Mouse (Mus musculus) cerebellum, postnatal 4 days (tissue): ENCODE data around the gene Fam198a.
A peak's percentile ranks its signal among the peaks of the same experiment; 100 is the strongest.

Experiments
- DNase-seq, 2 experiments: peaks; one replicate each; pipeline ENCODE4 v3.0.0; 2022; ENCODE audit warnings: low spot score in 2 of 2, mixed read lengths in 1 of 2

The Fam198a gene

DNA sequence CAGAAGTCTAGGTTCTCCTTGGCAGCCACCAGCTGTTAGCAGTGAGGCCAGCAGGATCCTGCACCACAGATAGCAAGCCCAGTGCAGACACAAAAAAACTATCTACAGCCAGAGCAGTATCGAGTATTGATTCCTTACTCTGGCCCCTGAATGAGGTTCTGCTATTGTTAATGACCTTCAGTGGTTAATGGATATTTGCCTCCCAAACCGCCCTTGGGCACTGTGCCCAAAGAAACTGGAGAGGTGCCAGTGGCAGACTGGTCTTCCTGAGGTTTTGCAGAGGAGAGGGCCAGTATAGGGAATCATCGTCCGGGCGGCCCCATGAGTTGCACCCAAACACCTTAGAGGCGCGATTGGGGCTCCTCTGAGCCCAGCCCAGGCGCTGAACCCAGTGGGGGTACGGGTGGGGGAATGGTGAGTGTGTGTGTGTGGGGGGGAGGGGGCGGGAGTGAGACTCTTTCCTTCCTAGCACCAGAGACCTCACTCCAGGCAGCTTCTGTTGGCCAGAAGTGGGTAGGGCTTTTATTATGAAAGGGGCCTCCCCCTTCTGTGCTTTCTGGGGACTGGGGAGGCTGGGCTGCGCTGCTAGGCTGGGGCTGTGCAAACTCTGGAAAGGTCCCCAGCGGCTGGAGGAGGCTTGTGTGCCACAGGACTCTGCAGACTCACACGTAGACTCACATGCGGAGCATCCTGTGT, at the start of gene Fam198a:
Fam198a (plus strand) TSS at position 571 of the 696 bp plus-strand sequence.
- peak; percentile 60 to 88 for DNase-seq

DNA sequence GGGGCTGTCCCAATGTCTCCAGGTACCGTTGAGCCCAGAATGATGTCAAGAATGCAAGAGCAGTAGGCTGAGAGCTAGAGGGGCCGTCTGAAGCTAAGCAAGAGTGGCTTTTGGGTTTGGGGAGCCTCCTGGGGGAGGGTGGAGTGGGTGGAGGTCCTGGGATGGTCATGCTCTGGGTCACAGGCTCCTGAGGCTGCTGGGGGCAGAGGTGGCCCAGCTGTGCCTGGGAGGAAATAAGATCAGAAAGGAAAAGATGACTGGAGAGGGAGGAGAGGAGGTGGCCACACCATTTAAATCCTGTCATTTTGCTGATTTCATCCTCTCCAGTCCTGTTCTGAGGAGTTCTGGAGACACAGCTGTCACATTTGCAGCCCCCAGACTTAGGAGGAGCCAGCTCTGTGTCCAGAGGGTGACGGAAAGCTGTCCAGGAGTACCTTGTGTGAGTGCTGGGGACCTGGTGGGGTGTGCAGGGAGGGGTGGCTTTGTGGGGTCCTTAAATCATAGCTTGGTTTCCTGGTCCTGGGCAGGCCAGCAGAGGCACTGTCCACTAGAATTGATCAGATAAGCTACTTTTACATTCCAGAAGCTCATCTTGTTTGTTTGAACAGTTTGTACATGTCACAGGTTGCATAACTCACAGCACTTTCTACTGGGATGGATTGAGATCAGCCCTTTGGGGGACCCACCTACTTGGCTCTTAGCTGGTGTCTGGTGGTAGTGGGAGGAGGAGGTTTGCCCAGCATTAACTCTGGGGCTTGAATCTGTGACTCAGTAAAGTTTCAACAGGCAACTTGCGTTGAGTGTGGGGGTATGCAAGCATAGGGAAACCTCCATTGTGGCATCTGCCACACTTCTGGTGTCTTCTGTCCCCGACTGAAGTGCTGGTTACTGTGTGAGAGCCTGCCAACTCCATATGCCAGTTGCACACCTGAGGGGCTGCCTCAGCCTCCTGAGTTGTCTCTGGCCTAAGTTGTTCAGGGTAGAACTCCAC, 48.8 kb upstream of the Fam198a start:
- DNase-seq: peak in 1 of 2 experiments; percentile 10

DNA sequence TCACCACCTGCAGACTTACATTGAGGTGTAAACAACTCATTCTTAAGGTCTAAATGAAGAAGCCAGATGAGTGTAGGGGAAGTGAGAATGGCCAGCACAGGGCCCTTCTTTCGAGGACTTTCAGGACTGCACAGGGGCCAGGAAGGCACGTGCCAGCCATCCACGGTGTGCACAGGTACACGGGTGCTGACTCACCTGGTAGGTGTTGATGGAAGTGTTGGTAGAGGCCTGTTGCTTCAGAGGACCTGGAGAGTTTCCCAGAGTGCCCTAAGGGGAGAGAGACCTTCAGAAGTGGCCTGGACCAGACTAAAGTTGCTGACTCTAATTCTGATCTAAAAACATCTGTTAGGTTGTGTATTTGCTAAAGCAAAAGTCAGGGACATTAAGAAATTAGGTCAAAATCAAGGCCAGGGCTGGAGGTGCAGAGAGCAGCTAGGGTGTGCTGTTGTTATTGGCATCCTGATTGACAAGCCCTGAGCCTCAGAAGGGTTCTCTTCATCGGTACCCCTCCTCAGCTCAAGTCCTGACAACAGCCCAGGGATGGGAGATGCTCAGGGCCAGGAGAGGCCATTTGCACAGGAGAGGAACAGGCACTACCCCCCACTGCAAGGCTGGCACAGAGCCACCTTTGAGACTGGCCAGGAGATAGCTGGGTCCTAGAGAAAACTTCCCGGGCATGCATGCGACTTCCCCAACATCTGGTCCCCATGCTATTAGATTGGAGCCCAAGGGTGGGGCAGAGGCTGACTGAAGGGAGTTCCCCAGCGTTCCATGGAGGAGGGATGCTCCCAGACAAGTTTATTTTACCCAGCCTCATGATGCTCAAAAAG, 47.1 kb upstream of the Fam198a start:
- peak; percentile 16 to 37 for DNase-seq

DNA sequence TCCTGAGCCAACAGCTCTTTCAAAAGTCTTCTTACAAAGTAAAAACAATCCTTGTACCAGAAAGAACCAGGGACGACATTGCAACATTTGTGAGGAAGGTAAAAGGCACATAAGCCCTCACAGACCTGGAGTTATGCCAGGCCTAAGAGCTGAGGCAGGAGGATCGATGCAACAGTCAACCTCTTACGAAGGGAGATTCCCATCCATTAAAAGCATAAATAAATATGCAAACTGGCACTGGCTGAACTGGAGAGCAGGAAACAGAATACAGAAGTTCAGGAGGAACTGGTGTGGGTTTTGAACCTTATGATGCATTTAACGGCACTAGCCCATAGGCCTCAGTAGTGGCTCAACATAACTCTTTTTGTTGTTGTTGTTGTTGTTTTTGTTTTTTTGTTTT, 46.5 kb upstream of the Fam198a start:
- DNase-seq: no peak

DNA sequence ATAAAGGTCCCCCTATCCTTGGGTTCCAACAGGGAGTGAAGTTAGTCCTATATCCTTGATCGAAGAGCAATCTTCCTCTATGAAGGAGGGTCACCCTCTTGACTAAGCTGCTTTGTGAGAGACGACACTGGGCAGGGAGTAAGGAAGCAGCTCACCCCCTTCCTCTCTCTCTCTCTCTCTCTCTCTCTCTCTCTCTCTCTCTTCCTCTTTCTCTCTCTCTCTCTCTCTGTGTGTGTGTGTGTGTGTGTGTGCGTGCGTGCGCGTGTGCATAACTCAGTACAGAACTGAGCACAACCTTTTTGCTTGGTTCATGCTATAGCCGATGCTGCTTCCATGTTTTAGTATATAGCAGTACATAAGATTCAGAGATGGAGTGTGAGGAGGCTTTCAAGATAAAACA, 45.8 kb upstream of the Fam198a start:
- no peak for DNase-seq

DNA sequence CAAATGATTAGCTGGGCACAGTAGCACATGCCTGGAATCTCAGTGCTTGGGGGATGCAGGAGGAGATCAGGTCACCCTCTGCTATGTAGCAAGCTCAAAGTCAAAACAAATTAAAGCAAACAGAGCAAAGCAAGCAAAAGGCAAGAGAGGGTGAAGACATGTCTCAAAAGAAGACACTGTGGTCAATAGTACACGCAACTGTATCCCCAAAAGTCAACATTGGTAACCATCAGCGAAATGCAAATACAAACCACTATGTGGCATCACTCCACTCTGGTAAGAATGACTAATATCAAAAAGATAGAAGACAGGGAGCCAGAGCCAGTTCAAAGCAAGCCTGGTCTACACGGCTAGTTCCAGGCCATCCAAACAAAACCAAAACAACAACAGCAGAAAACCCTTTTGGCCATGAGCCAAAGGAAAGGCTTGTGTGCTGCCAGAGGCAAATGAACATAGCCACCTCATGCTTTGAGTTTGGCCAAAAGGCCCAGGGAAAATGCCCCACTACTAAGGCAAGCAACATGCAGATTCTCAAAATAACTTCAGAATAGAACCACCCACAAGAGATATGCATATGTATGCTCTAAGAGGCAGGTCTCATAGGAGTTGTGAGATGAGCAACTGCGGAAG, 45.1 kb upstream of the Fam198a start:
- DNase-seq: peak in 1 of 2 experiments; percentile 7

DNA sequence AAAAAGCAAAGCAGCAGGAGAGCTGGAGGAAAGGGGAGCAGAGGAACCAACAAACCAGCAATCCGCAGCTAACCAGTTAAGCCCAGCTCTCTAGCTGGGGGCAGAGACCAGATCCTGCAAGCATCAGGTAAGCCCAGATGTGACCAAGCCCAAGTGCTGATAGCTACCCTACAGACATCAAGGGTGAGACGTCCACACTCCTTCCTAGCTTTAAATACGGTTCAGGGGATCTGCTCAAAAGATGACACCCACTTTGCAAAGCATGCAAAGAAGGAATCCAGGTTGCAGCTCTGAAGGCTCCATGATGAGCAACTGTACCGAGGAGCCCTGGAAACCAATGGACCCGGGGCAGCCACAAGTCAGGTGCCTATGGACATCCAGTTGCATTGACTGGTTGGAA, 44.3 kb upstream of the Fam198a start:
- DNase-seq: peak in 1 of 2 experiments; percentile 16

DNA sequence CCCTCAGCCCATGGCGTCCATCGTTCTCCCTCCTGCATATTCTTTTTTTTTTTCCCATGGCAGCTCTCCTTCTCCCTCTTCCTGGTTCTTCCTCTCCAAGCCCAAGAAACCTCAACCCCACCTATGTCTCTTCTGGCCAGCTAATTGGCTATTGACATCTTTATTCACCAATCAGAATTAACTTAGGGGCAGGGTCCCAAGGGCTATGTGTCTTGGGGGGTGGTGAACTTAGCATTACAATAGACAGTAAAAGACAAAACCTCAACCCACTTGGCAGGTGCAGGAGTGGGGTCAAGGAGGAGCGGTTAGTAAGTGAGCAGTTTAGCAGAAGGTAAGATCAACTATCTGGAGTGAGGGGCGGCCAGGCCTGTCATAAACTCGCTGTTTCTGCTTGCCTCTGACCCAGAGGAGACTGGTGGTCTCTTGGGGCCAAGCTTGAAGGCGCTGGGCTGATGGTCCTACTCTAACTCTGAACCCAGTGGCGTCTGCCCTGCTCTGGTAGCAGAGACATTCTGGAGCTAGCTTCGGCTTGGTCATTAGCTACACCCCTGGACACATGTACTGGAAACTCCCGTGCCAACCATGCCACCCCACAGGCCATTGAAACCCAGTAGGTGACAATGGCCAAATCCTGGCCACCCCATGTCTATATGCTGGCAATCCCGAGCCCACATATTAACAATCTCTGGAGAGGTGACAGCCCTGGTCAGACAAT, 43.3 kb upstream of the Fam198a start:
- no peak for DNase-seq

DNA sequence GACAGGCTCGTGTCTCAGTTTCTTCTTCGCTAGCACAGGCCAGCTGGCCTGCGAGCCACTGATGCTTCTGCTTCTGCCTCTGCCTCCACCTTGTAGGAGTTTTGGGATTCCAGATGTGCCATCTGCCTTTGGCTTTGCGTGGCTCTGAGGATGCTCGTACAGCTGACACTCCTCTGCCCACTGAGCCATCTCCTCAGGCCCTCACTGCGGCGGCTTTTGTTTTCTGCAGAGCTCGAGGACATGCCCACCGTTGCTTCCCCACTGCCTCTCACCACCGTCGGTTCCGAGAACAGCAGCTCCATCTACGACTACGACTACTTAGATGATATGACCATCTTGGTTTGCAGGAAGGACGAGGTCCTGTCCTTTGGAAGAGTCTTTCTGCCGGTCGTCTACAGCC, 42.5 kb upstream of the Fam198a start:
- no peak for DNase-seq

DNA sequence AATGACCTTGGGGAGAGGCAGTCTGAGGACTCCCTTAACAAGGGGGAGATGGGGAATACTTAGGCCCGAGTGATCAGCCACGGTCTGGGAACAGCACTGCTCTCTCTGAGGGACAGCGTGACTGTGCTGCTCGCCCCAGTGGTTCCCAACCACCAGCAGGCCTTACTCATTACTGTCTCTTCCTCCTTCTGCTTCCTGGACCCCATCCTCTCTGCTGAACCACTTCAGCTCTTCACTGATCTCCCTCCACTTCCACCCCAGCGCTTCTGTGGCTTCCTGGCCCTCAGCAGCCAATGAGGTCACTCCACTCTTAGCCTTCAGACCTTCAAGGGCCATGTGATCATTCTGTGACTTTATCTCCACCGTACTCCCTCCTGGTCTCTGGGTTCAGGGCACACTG, 41.2 kb upstream of the Fam198a start:
- DNase-seq: no peak

DNA sequence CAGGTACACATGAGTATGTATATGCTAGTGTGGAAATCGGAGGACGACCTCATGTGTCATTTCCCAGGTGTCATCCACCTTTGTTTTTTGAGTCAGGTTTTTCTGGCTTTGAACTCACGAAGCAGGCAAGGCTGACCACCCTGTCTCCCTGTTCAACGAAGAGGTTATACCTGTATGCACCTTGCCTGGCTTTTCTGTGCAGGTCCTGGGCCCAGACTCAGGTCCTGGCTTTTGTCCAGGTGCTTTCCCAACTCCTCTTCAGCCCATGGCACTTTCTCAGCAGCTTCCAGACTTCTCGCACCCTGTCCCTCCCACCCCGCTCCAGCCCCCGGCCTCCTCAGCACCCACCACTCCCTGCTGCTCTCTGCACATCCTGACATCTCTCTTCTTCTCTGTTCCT, 39.6 kb upstream of the Fam198a start:
- DNase-seq: no peak

DNA sequence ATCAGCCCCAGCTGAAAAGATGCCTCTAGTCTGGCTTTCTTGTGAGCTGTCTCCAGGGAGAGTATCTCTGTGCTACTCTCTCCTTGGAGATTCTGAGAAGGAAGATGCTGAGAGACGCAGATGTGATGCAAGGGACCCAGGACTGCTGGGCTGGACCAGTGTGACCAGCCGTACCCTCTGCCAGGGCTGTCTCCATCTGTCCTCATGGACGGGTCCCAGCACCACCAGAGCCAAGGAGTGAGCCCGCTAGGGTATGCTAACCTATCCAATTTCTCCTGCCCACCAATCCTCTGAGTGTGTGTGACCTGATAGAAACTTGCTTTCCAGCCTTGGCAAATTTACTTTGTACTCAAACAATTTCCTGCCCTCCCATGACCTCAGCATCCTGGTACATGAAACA, 38.0 kb upstream of the Fam198a start:
- no peak for DNase-seq

DNA sequence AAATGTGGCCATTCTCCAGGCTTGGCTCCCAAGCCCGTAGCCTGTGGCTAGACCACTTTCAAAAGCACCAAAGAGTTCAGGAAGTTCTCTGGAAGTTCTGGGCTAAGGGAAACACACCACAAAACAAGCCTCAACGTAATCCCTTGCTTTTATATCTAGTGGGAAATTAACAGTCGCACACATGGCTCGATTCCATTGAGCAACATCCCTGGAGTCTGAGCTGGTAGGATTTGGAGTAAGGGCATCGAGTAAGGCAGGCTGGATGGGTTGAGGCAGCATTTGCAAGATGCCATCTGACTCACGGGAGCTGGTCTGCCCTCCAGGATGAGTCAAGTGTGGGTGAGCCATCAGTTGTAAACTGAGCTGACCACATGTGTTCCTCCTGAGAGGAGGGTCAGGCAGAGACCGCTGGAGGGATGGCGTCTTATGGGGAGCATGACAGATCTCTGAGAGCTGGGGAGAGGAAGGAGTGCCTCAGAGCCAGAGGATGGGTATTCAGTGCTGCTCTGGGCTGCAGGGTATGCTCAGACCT, 36.5 kb upstream of the Fam198a start:
- DNase-seq: no peak

DNA sequence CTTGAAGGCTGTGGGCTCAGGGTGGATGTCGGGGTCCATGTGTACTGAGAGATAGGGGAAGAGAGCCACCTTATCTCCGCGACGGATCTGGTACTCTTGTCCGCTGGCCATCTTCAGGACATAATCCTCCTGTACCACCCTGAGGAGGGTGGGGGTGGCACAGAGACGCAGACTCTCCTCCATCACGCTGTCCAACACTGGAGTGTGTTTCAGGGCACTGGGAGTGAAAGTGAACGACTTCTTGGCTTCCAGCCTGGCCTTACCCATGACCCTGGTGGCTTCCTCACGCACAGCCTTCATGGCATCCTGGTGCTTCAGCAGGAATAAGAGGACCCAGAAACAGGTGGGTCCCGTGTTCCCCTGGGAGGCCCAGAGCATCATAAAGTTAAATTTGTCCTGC, 35.7 kb upstream of the Fam198a start:
- no peak for DNase-seq

DNA sequence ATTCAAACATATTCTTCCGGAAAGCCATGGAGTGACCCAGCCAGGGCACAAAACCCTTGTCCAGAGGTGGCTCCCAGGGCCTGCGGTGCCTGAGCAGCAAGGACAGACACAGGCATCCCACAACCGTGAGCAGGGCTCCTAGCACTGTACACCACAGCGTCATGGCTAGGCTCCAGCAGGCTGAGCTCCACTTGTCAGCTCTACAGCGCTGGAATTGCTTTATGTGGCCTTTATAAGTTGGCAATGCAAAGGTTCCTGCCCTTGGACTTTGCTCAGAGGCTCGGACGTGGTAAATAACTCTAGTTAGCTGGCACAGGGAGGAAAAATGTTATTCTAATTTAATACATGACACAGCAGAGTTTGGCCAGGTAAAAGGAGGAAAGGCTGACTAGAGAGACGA, 34.7 kb upstream of the Fam198a start, which contains the start of gene Cyp8b1:
Cyp8b1 (minus strand) TSS at position 204 of the 400 bp plus-strand sequence.
- DNase-seq: no peak

DNA sequence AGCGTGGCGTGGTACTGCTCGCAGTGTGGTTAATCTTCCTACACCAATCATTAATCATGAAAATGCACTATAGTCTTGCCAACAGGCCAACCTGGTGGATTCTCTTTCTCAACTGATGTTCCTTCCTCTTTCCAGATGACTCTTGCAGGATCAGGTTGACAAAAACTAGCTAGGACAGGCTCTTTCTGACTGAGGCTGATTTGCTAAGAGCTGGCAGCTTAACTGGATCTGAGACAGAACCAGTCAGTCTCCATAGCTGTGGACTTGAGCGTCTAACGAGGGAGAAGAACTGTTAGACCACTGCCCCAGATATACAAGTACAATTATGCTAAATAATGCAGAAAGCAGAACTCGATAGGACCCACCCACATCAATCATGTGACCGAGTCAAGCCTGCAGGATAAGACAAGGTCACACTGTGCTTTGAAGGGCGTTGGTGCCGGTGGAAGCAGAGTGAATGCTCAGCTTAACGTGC, 31.7 kb upstream of the Fam198a start:
- no peak for DNase-seq

DNA sequence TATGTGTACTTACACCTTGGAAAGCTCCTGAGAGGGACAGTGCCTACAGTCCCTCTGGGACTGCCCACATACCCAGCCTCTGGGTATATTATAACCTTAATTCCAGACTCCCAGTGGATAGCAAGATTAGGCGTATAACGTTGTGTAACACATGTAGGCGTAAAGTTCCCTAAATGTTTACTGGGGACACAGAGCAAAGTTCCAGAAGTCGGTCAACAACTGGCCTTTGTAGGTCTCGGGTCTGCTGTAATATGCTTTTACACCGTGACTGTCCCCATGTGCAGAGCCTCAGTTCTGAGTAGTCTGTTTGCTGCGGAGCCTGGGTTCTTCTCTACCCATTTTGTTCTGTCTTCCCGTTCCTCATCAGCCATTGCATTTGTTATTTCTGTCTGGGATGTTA, 27.3 kb upstream of the Fam198a start:
- no peak for DNase-seq

DNA sequence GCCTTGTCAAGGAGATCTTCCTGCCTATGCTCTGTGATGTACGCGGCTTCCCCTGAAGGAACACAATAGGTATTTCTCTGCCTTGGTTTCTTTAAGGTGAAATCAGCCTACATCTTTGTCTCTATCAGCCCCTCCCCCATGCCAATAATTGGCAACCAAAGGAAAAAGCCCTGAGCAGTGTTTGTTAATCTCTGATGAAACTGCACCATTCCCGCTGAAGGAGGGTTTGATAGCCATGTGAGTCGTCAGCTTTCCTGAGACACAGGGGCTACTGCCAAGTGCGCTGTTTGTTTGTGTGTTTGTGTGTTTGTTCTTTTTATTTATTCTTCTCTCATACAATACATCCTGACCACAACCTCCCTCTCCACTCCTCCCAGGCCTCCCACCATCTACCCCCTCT, 26.9 kb upstream of the Fam198a start:
- no peak for DNase-seq

DNA sequence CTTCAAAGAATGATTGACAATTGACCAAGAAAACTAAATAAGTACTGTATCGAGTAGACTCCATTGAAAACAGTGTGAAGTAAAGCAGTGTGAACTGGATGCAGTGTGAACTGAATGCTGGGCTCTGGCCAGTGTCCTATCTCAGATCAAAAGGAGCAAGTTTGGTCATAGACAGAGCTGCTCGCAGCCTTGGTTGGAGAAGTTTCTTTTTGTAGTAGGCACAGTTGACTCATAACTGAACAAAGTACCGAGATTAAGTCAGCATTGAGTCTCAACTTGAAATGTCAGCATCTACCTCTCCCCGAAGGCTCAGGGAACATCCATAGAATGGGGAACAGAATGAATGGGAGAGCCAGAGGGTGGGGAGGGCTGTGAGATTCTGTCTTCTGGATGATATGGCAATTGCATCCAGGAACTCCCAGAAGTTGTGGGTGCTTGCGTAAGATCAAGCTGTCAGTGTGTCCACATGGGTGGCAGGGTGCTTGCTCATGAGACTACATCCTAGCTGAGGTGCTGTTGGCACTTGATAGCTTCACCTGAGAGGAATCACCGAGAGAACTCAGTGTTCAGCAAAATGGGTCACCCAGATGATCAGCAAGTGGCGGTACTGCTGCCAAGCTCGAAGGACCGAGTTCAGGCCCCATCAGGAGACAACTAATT, 25.8 kb upstream of the Fam198a start:
- no peak for DNase-seq

DNA sequence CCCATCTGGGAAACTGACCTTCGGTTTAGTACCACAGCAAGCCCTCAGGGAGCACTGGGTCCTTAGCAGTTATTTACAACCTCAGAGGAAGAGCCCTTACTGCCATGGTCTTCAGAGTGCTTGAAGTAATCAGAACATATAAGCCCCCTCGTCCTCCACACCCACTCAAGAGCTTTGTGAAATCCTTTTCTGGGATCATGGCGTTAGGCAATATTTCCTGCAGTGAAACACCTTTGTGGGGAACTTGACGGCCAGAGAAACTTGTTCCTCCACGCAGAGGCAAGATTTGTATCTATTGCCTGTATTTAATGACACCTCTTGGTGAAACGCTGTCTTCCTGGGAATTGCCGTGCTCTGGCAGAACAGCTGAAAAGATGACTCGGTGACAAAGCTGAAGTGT, 24.8 kb upstream of the Fam198a start:
- DNase-seq: no peak
